28 mouse cellular contexts compared by ENCODE assay signal in genomic region chr19:34807173-34807572, GRCm38 (mm10).
DNase-seq lines count a peak whose midpoint lies in the region; ATAC-seq and TF ChIP-seq lines count a peak whose summit lies in the region.
"Had no signal": no experiment of that assay in that cellular context is flagged by ENCODE, and none has a peak within 500 bp of the region (broad histone marks: within the 10 kb centered on the region; RNA-seq: fewer than 3 reads in every experiment).

No protein-coding gene starts in this region.

- WGBS in forebrain, postnatal 0 days, result 88% methylated on average over 5 of the region's 5 CpGs

- H3K9ac ChIP-seq in forebrain, postnatal 0 days, result no peak overlapping the region
- H3K9ac ChIP-seq: embryonic facial prominence, embryonic 13.5 days; heart, embryonic 15.5 days; hindbrain, embryonic 13.5 days; limb, embryonic 15.5 days; liver, embryonic 13.5 days; midbrain, embryonic 13.5 days; neural tube, embryonic 13.5 days had no signal

- H3K4me2 ChIP-seq in forebrain, postnatal 0 days (ENCODE audit: low read depth), result no peak overlapping the region
- H3K4me2 ChIP-seq: embryonic facial prominence, embryonic 13.5 days; heart, embryonic 15.5 days; hindbrain, embryonic 13.5 days; limb, embryonic 15.5 days; liver, embryonic 13.5 days; midbrain, embryonic 13.5 days; neural tube, embryonic 13.5 days had no signal

- H3K4me1 ChIP-seq in forebrain, postnatal 0 days (ENCODE audit: insufficient read depth), result no peaks in the 10 kb centered on the region
- H3K4me1 ChIP-seq: embryonic facial prominence, embryonic 13.5 days; heart, embryonic 15.5 days; hindbrain, embryonic 13.5 days; limb, embryonic 10.5 days; limb, embryonic 15.5 days; liver, embryonic 13.5 days; midbrain, embryonic 13.5 days; neural tube, embryonic 13.5 days had no signal

- ATAC-seq in megakaryocyte, adult 5-6 weeks (ENCODE audit: poor library complexity, severe bottlenecking), result peak; percentile 71
- no peak for ATAC-seq in erythroblast, adult 5-6 weeks (replicated peaks; ENCODE audit: low FRiP score, poor library complexity, severe bottlenecking)
- ATAC-seq in forebrain, postnatal 0 days, result no peak
- ATAC-seq: forebrain, embryonic 16.5 days; intestine, embryonic 16.5 days; midbrain, embryonic 13.5 days had no signal

- H3K36me3 ChIP-seq in forebrain, postnatal 0 days (ENCODE audit: insufficient read depth), result no peaks in the 10 kb centered on the region
- H3K36me3 ChIP-seq: embryonic facial prominence, embryonic 13.5 days; hindbrain, embryonic 13.5 days; limb, embryonic 10.5 days; limb, embryonic 15.5 days; liver, embryonic 13.5 days; midbrain, embryonic 13.5 days; neural tube, embryonic 13.5 days had no signal

- no peak for TF ChIP-seq CTCF in forebrain, postnatal 0 days (IDR thresholded peaks at IDR 0.05; ENCODE audit: low read depth)

- H3K27me3 ChIP-seq in forebrain, postnatal 0 days (ENCODE audit: insufficient read depth, low read length), result no peaks in the 10 kb centered on the region
- H3K27me3 ChIP-seq: embryonic facial prominence, embryonic 13.5 days; heart, embryonic 15.5 days; hindbrain, embryonic 13.5 days; limb, embryonic 15.5 days; liver, embryonic 13.5 days; midbrain, embryonic 13.5 days; neural tube, embryonic 13.5 days had no signal

- H3K9me3 ChIP-seq in forebrain, postnatal 0 days (ENCODE audit: low read length), result no peaks in the 10 kb centered on the region
- H3K9me3 ChIP-seq: embryonic facial prominence, embryonic 13.5 days; heart, embryonic 15.5 days; hindbrain, embryonic 13.5 days; limb, embryonic 10.5 days; limb, embryonic 15.5 days; liver, embryonic 13.5 days; midbrain, embryonic 13.5 days; neural tube, embryonic 13.5 days had no signal

- DNase-seq in 416B (ENCODE audit: low read depth), result peak; percentile 80
- DNase-seq in B cell, adult 2 months, result peak; percentile 55 to 64
- peak; percentile 29 for DNase-seq in c-Kit-positive CD71-negative TER-119-negative erythroid progenitor cells, embryonic 14.5 days (ENCODE audit: low read depth)
- no peak for DNase-seq in urinary bladder, adult 2 months (ENCODE audit: low spot score)
- no peak for DNase-seq in forebrain, postnatal 0 days
- DNase-seq: adrenal gland, postnatal 25 days; cerebellum, adult 8-10 months; kidney, adult 8-10 months; kidney, postnatal 10 days; liver, embryonic 13.5 days; lung, adult 18-20 months; lung, postnatal 10 days; right cerebral cortex, postnatal 25 days; thymus, adult 18-20 months; thymus, postnatal 25 days had no signal

- no peak overlapping the region for H3K4me3 ChIP-seq in forebrain, postnatal 0 days (ENCODE audit: low read depth, low read length)
- H3K4me3 ChIP-seq: embryonic facial prominence, embryonic 13.5 days; erythroblast, embryonic 14.5 days; heart, embryonic 15.5 days; hindbrain, embryonic 13.5 days; limb, embryonic 10.5 days; limb, embryonic 15.5 days; liver, embryonic 13.5 days; midbrain, embryonic 13.5 days; neural tube, embryonic 13.5 days had no signal

- no peak overlapping the region for H3K27ac ChIP-seq in forebrain, postnatal 0 days (ENCODE audit: low read depth, low read length)
- H3K27ac ChIP-seq: embryonic facial prominence, embryonic 13.5 days; heart, embryonic 15.5 days; hindbrain, embryonic 13.5 days; limb, embryonic 10.5 days; limb, embryonic 15.5 days; liver, embryonic 13.5 days; midbrain, embryonic 13.5 days; neural tube, embryonic 13.5 days; stomach, postnatal 0 days had no signal

Comparison
In these comparisons a context has a peak if more than half of its experiments do, and no peak if none do; other contexts are left out.
1. DNase-seq: peak in 416B (single experiment), B cell, adult 2 months (2 of 2) and c-Kit-positive CD71-negative TER-119-negative erythroid progenitor cells, embryonic 14.5 days (single experiment); none in urinary bladder, adult 2 months (single experiment) and forebrain, postnatal 0 days (single experiment).